Mouse (Mus musculus) naive thymus-derived CD4-positive, alpha-beta T cell, adult 5 months (primary cell): ENCODE results near the gene Gm10337. TPM values are rescaled to one million over a fixed set of nuclear protein-coding genes. Genes with fewer than 3 reads are reported as not detected.

Source experiments
- polyA plus RNA-seq: library from polyadenylated mRNA; unstranded; fragments of 100-300 nt; shearing (Covaris generic); gene quantifications from one replicate; pipeline ENCODE4 v1.2.1, GENCODE M21; 2017

Gene Gm10337
- not detected for polyA plus RNA-seq

DNA sequence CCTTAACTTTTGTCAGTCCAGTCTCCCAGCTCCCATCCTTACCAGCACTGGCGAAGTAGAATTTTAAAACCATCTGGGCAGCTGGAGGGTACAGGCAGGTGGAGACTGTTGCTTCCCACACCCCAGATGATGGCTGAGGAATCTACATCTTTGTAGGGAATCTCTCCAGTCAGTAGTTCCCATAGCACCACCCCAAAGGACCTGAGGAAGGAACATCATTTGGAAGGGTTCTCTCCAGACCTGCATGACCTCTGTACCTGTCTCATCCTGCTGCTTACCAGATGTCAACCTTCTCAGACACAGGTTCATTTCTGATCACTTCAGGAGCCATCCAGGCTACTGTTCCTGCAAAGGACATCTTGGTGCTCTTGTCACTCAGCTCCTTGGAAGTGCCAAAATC lies at the start of gene Gm10337:
Gene Gm10337, plus strand, starts transcription at position 276 of the 400 bp plus-strand sequence.

DNA sequence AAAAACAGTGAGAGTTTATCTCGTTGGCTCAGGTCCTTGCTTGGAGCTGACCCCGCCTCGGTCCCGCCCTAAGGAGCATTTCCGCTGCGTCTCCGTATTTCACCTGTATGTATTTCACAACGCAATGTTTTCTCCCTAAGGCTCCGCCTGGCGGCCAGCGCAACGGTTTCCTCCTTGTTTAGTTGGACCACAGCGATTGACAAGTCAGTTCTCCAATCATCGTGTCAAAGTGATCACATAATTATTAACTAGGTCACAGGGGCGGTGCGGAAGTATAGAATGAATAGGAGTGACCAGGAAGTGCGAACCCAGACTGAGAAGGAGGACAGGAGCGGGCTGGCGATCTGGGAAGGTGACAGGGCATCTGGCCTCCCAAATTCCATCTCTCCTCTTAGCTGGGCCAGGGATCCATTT lies 44.6 kb upstream of the Gm10337 start, which contains the start of gene Prr13:
Gene Prr13, plus strand, starts transcription at position 125 of the 414 bp plus-strand sequence.

DNA sequence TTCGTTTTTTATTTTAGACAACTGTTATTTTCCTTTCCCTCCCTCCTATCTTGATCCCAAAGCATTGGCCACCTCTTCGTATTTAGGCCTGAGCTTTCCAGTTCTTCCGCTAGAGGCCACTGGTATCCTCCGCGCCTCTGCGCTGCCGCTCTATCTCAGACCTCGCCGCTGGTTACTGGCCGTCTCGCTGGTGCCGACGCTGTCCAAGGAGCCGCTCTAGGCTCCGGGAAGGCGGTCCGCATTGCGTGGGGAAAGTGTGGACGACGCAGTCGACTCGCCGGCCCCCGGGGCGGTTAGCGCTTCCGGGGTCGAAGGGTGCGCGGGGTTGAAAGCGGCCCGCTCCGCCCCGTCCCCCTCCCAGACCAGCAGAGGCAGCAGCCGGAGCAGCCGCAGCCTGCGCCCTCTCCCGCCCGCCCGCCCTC lies 33.3 kb upstream of the Gm10337 start, which contains the start of gene Pcbp2:
Gene Pcbp2, plus strand, starts transcription at position 357 of the 422 bp plus-strand sequence.

DNA sequence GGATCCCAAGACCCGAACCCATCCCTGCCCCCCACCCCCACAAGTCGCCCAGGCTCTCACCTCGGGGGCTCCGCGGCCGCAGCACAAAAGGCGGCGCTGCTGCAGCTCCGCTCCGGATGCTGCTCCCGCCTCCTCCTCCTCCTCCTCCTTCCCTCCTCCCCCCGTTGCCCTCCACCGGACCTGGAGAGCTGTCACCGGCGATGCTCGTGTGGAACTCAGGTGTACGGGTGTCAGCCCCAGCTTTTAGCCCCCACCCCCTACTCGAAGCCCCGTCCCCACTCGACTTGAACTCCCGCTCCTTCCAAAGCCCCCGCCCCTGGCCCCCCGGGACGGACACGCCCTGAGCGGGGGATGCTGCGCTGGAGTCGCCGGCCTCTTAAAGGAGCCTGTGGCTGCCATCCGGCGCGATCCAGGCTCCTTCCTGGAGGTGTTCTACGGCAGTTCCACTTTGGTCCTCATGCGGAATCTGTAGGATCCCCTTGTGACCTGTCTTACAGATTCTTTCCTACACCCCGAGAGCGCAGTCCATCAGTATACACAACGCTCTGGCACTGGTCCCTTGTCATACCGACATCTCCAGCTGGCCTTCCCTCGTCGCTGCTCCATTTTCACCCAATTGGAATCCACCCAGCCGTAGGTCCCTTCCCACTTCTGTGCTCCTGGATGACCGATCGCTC lies 13.3 kb downstream of the Gm10337 start, which contains the start of gene Map3k12:
Gene Map3k12, minus strand, starts transcription at position 337 of the 677 bp plus-strand sequence.

DNA sequence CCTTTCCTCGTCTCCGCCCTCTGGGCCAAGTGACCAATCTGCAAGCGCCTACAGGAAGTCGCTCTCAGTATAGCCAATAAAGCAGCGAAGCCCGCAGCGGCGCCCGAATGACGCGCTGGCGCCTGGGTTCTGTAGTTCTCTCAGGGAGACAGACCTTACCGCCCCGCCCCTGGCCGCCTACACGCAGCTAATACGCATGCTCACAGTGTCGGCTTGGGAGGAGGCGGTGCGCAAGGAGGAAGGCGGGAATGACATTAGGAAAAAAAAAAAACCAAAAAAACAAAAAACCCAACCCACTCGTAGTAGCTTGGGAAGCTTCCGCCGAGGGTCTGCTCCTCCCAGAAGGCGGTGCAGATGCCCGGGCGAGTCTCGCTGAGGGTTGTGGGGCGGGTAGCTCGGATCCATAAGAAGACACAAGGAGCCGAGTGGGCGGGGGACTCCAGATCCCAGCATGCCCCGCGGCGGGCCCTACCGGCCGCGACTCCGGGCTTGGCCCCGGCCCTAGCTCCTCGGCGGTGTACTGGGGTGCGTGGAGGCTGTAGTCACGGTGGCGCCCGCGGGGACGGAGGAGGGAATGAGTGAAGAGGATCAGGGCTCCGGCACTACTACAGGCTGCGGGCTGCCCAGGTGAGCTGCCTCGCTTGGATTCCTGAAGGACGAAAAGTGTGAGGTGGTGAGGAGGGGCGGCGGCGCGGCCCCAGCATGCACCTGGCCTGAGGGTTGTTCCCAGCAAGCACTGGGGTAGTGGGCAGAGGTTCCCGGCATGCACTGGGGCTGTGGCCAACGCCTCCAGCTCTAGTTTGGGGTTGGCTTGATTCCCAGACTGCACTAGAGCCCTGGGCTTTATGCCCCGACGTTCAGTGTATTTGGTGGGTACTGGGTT lies 14.7 kb downstream of the Gm10337 start, which contains the start of gene Tarbp2:
Gene Tarbp2, plus strand, starts transcription at position 217 of the 883 bp plus-strand sequence.

DNA sequence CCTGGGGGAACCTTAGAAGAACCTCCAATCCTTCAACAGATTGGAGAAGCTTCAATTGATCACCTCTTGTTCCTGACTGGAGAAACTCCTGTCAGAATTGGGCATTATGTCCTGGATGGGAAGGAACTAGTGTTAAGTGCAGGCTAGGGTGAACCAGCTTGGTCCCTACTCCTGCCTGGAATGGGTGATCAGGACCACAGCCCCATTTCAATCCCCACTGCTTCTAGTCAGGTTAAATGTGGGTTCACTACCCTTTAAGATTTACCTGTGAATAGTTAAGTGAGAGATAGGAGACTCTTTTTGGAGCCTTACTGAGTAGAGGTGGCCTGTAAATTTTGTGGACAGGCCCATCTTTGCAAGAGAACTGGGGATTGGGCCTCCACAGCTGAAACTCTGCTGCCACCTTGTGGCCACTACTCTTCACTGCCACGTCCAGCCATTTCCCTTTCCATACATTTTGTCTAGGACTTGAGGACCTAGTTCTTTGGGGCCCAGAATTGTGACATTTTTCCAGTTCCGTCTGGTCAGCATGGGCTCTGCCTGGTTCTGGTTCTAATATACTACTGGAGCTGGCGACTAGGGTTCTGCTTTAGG lies 21.5 kb downstream of the Gm10337 start, which contains the start of gene Npff:
Gene Npff, minus strand, starts transcription at position 51 of the 594 bp plus-strand sequence.

Other genes with a start within 250 kb of the Gm10337 start
- 5.5 TPM for gene Rarg, start 246.2 kb upstream of the Gm10337 start, polyA plus RNA-seq
- gene Gm9918, start 233.2 kb upstream of the Gm10337 start, polyA plus RNA-seq, result not detected
- 34.6 TPM for gene Mfsd5, start 224.3 kb upstream of the Gm10337 start, polyA plus RNA-seq
- gene Espl1, start 207.5 kb upstream of the Gm10337 start, polyA plus RNA-seq, result not detected
- gene Pfdn5, start 177.6 kb upstream of the Gm10337 start, polyA plus RNA-seq, result 462 TPM
- 47.0 TPM for gene Myg1, start 172.0 kb upstream of the Gm10337 start, polyA plus RNA-seq
- 49.0 TPM for gene Aaas, start 153.0 kb upstream of the Gm10337 start, polyA plus RNA-seq
- not detected for gene Sp7, start 136.5 kb upstream of the Gm10337 start, polyA plus RNA-seq
- 19.8 TPM for gene Sp1, start 97.6 kb upstream of the Gm10337 start, polyA plus RNA-seq
- not detected for gene Amhr2, start 58.4 kb upstream of the Gm10337 start, polyA plus RNA-seq
- 106 TPM for gene Prr13, start 44.7 kb upstream of the Gm10337 start, polyA plus RNA-seq
- gene Pcbp2, start 33.2 kb upstream of the Gm10337 start, polyA plus RNA-seq, result 141 TPM
- 7.3 TPM for gene Map3k12, start 13.3 kb downstream of the Gm10337 start, polyA plus RNA-seq
- gene Tarbp2, start 14.5 kb downstream of the Gm10337 start, polyA plus RNA-seq, result 77.4 TPM
- gene Npff, start 21.2 kb downstream of the Gm10337 start, polyA plus RNA-seq, result 6.2 TPM
- not detected for gene Gm28047, start 121.3 kb downstream of the Gm10337 start, polyA plus RNA-seq
- gene Atf7, start 121.7 kb downstream of the Gm10337 start, polyA plus RNA-seq, result 43.4 TPM
- gene Atp5g2, start 168.6 kb downstream of the Gm10337 start, polyA plus RNA-seq, result 13.0 TPM
- 37.6 TPM for gene Calcoco1, start 218.5 kb downstream of the Gm10337 start, polyA plus RNA-seq